Mouse (Mus musculus): ENCODE measurements around the gene Ccdc162. TPM values are rescaled to one million over a fixed set of nuclear protein-coding genes. Genes with fewer than 3 reads are reported as not detected.
"Not testable (repeated sequence)": the region's sequence is repeated elsewhere in the genome, so short reads cannot be mapped to it uniquely, and the experiment has no call there.

The Ccdc162 gene
- total and polyA plus RNA-seq, 3 experiments = 0.60 TPM; not detected in 2

DNA sequence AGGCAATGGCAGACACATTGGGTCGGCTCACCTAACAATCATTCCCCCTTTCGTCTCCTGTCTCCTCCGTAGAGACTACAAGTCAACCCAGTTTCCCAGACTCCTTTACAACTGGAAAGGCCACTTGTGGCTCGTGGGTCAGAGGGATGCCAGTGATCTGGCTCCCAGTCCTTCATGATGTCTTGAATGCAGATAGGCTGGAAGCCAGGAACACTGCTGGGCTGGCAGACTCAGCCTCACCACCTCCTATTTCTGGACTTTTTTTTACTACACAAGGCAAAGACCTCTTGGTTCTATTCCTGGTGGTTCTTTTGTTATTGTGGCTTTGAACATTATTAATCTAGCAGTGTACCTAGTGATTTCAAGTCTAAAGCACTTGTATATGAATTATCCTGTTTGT lies 202.1 kb downstream of the Ccdc162 start:
- Histone ChIP-seq H3K36me3 (replicated peaks) (no peaks in the 10 kb centered on the region), H3K9me3 (replicated peaks) (no peaks in the 10 kb centered on the region), H3K4me3 (ENCODE audit: low read depth, low read length) (no peak overlapping the region), H3K27me3 (ENCODE audit: insufficient read depth, low read length) (peaks cover 33% of the 10 kb centered on the region), H3K4me1 (ENCODE audit: insufficient read depth, low read depth, low read length) (peaks cover 4% of the 10 kb centered on the region)
- no peak for ATAC-seq (ENCODE audit: extremely low read depth, insufficient number of reproducible peaks, low FRiP score, poor library complexity, severe bottlenecking)
- TF ChIP-seq GATA1 (IDR thresholded peaks at IDR 0.05; ENCODE audit: borderline replicate concordance, low read length) (no peak), TAL1 (conservative IDR thresholded peaks at IDR 0.05; ENCODE audit: low read depth, low read length) (no peak), GATA2 (IDR thresholded peaks at IDR 0.05; ENCODE audit: borderline replicate concordance, low read depth, low read length) (no peak), POLR2AphosphoS5 (IDR thresholded peaks at IDR 0.05; ENCODE audit: insufficient replicate concordance, low read depth, low read length) (no peak), CTCF (IDR thresholded peaks at IDR 0.05; ENCODE audit: low read depth, low read length) (no peak)
- no peak for DNase-seq (ENCODE audit: low spot score)

DNA sequence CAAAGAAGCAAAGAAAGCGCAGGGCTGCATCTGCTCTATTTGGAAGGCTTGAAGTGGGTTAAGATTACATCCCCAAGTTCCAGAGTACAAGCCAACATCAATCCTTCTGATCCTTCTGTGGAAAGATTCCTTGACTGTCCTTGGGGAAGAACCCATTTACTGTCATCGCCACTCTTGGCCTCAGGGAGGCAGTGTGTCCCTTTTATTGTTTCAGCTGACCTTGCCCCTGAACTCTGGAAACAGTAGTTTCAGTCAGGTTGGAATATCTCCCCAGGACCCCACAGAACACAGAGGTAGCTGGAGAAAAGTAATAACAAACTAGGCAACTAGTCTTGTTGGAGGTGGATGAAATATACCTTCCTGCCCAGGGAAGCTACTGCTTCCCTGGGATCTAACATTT lies 207.3 kb downstream of the Ccdc162 start:
- no peak for ATAC-seq (ENCODE audit: extremely low read depth, insufficient number of reproducible peaks, low FRiP score, poor library complexity, severe bottlenecking)
- TF ChIP-seq GATA2 (IDR thresholded peaks at IDR 0.05; ENCODE audit: borderline replicate concordance, low read depth, low read length) (no peak), CTCF (IDR thresholded peaks at IDR 0.05; ENCODE audit: low read depth, low read length) (no peak), TAL1 (conservative IDR thresholded peaks at IDR 0.05; ENCODE audit: low read depth, low read length) (no peak), POLR2AphosphoS5 (IDR thresholded peaks at IDR 0.05; ENCODE audit: insufficient replicate concordance, low read depth, low read length) (no peak), GATA1 (IDR thresholded peaks at IDR 0.05; ENCODE audit: borderline replicate concordance, low read length) (no peak)

DNA sequence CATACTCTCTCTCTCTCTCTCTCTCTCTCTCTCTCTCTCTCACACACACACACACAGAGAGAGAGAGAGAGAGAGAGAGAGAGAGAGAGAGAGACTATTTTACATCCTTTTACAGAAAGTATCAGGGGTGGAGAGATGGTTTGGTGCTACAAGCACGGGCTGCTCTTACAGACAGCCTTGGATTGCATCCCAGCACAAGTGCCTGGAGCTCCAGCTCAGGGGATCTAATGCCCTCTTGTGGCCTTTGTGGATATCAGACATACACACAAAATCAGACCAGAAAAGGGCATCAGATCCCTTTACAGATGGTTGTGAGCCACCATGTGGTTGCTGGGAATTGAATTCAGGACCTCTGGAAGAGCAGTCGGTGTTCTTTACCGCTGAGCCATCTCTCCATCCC lies 211.0 kb downstream of the Ccdc162 start:
- H3K4me1 ChIP-seq (ENCODE audit: insufficient read depth, low read depth, low read length); H3K4me3 ChIP-seq (ENCODE audit: low read depth, low read length); H3K36me3 ChIP-seq (replicated peaks); ATAC-seq (ENCODE audit: extremely low read depth, insufficient number of reproducible peaks, low FRiP score, poor library complexity, severe bottlenecking); DNase-seq (ENCODE audit: low spot score); H3K9me3 ChIP-seq (replicated peaks): not testable (repeated sequence)
- H3K27me3 ChIP-seq (ENCODE audit: insufficient read depth, low read length) = peaks cover 30% of the 10 kb centered on the region
- peak; percentile 29; the same call in 1 of the 2 replicates for TF ChIP-seq CTCF (IDR thresholded peaks at IDR 0.05; ENCODE audit: low read depth, low read length)

More for the DNA sequence above, 207.3 kb downstream of the Ccdc162 start:
- no peaks in the 10 kb centered on the region for H3K9me3 ChIP-seq (replicated peaks)
- no peak for DNase-seq (ENCODE audit: low spot score)
- no peaks in the 10 kb centered on the region for H3K4me1 ChIP-seq (ENCODE audit: insufficient read depth, low read depth, low read length)
- no peaks in the 10 kb centered on the region for H3K36me3 ChIP-seq (replicated peaks)
- H3K27me3 ChIP-seq (ENCODE audit: insufficient read depth, low read length) = peaks cover 45% of the 10 kb centered on the region
- no peak overlapping the region for H3K4me3 ChIP-seq (ENCODE audit: low read depth, low read length)

DNA sequence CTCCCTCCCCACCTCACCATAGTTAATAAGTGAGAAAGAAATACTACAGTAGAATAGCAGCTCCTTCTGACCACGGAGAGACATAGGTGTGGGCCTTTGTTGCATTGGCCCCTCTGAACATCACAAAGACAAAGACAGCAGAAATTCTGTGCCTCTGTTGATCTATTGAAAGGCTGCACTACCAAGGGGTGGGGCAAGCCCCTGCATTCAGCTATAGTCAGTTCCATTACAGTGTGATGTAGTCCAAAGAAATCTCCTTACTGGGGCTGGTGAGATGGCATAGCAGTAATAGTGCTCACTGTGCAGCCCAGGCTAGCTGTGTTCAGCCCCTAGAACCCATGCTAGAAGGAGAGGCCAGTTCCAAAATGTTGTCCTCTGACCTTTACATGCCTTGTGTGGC lies 211.4 kb downstream of the Ccdc162 start:
- Histone ChIP-seq H3K4me1 (ENCODE audit: insufficient read depth, low read depth, low read length) (no peaks in the 10 kb centered on the region), H3K4me3 (ENCODE audit: low read depth, low read length) (no peak overlapping the region), H3K36me3 (replicated peaks) (no peaks in the 10 kb centered on the region), H3K9me3 (replicated peaks) (no peaks in the 10 kb centered on the region), H3K27me3 (ENCODE audit: insufficient read depth, low read length) (peaks cover 26% of the 10 kb centered on the region)
- ATAC-seq (ENCODE audit: extremely low read depth, insufficient number of reproducible peaks, low FRiP score, poor library complexity, severe bottlenecking) = no peak
- DNase-seq (ENCODE audit: low spot score) = no peak
- TF ChIP-seq CTCF (IDR thresholded peaks at IDR 0.05; ENCODE audit: low read depth, low read length) = no peak
- TF ChIP-seq GATA1 (IDR thresholded peaks at IDR 0.05; ENCODE audit: borderline replicate concordance, low read length) = no peak
- TF ChIP-seq POLR2AphosphoS5 (IDR thresholded peaks at IDR 0.05; ENCODE audit: insufficient replicate concordance, low read depth, low read length) = no peak
- TF ChIP-seq GATA2 (IDR thresholded peaks at IDR 0.05; ENCODE audit: borderline replicate concordance, low read depth, low read length) = no peak
- no peak for TF ChIP-seq TAL1 (conservative IDR thresholded peaks at IDR 0.05; ENCODE audit: low read depth, low read length)

DNA sequence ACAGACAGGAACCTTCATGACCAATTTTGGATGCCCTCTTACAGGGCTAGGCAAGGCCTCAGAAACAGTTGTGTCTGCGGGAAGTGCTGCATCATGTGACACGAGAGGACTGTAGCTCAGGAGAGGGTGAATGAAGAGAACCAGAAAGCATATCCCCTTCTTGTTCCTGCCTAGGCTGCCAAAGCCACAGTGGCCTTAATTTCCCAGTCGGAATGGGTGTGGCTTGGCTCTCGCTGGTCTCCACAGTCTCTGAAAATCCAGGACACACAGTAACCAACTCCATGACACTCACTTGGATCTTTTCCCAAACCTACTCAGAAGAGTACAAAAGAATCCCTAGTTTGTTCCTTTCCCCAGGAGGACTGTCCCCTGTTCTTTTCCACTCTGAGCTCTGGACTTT lies 215.5 kb downstream of the Ccdc162 start:
- no peaks in the 10 kb centered on the region for H3K36me3 ChIP-seq (replicated peaks)
- peaks cover 31% of the 10 kb centered on the region for H3K27me3 ChIP-seq (ENCODE audit: insufficient read depth, low read length)
- H3K4me1 ChIP-seq (ENCODE audit: insufficient read depth, low read depth, low read length) = no peaks in the 10 kb centered on the region
- H3K4me3 ChIP-seq (ENCODE audit: low read depth, low read length) = no peak overlapping the region
- DNase-seq (ENCODE audit: low spot score) = no peak
- no peak for ATAC-seq (ENCODE audit: extremely low read depth, insufficient number of reproducible peaks, low FRiP score, poor library complexity, severe bottlenecking)
- no peaks in the 10 kb centered on the region for H3K9me3 ChIP-seq (replicated peaks)
- TF ChIP-seq GATA1 (IDR thresholded peaks at IDR 0.05; ENCODE audit: borderline replicate concordance, low read length) (no peak), TAL1 (conservative IDR thresholded peaks at IDR 0.05; ENCODE audit: low read depth, low read length) (no peak), GATA2 (IDR thresholded peaks at IDR 0.05; ENCODE audit: borderline replicate concordance, low read depth, low read length) (no peak), CTCF (IDR thresholded peaks at IDR 0.05; ENCODE audit: low read depth, low read length) (no peak), POLR2AphosphoS5 (IDR thresholded peaks at IDR 0.05; ENCODE audit: insufficient replicate concordance, low read depth, low read length) (no peak)

DNA sequence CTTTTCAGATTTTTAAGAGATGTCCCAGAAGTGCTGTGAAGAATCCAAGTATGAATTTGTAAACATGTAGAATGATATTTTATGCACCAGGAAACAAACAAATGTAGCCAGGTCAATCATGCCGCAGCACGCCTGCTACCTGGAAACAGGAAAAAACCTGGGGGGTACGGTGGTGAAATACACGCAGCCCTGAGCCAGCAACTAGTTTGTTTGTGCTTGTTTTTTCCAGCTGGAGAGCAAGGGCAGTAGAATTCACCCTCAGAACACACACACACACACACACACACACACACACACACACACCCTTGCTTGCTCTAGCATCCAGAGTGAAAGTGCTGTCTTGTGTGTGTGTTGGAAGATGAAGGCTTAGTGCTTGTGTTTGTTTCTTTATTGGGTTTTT lies 225.3 kb downstream of the Ccdc162 start:
- no peak for DNase-seq (ENCODE audit: low spot score)

DNA sequence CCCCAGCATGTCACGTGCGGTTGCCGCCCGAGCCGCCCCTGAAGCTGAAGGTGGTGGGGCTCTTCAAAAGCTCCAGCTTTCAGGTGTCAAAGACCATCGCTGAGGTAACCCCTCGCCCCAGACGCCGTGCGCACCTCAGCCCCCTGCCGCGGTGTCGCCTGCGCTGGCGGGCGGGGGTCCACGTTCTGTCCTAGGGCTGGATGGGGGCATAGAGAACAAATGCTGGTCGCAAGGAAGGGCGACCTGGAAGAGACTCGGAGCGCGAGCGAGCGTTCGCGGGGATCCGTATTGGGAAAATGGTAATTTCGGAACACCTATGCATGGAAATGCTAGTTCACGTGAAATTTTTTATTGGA lies 225.9 kb downstream of the Ccdc162 start:
- Histone ChIP-seq H3K36me3 (replicated peaks) (peaks cover 36% of the 10 kb centered on the region), H3K9me3 (replicated peaks) (no peaks in the 10 kb centered on the region), H3K4me3 (ENCODE audit: low read depth, low read length) (peak overlapping the region; percentile 77), H3K4me1 (ENCODE audit: insufficient read depth, low read depth, low read length) (peaks cover 30% of the 10 kb centered on the region), H3K27me3 (ENCODE audit: insufficient read depth, low read length) (peaks cover 7% of the 10 kb centered on the region)
- no peak for DNase-seq (ENCODE audit: low spot score)
- ATAC-seq (ENCODE audit: extremely low read depth, insufficient number of reproducible peaks, low FRiP score, poor library complexity, severe bottlenecking) = no peak
- TF ChIP-seq CTCF (IDR thresholded peaks at IDR 0.05; ENCODE audit: low read depth, low read length) = no peak
- no peak for TF ChIP-seq TAL1 (conservative IDR thresholded peaks at IDR 0.05; ENCODE audit: low read depth, low read length)
- TF ChIP-seq POLR2AphosphoS5 (IDR thresholded peaks at IDR 0.05; ENCODE audit: insufficient replicate concordance, low read depth, low read length) = no peak
- TF ChIP-seq GATA2 (IDR thresholded peaks at IDR 0.05; ENCODE audit: borderline replicate concordance, low read depth, low read length) = no peak
- TF ChIP-seq GATA1 (IDR thresholded peaks at IDR 0.05; ENCODE audit: borderline replicate concordance, low read length) = no peak

More for the DNA sequence above, 225.3 kb downstream of the Ccdc162 start:
- Histone ChIP-seq H3K4me3 (ENCODE audit: low read depth, low read length) (no peak overlapping the region; the same call in 1 of the 2 replicates), H3K36me3 (replicated peaks) (peaks cover 29% of the 10 kb centered on the region), H3K4me1 (ENCODE audit: insufficient read depth, low read depth, low read length) (peaks cover 30% of the 10 kb centered on the region), H3K9me3 (replicated peaks) (no peaks in the 10 kb centered on the region), H3K27me3 (ENCODE audit: insufficient read depth, low read length) (peaks cover 7% of the 10 kb centered on the region)
- ATAC-seq (ENCODE audit: extremely low read depth, insufficient number of reproducible peaks, low FRiP score, poor library complexity, severe bottlenecking) = no peak
- TF ChIP-seq POLR2AphosphoS5 (IDR thresholded peaks at IDR 0.05; ENCODE audit: insufficient replicate concordance, low read depth, low read length) (no peak), TAL1 (conservative IDR thresholded peaks at IDR 0.05; ENCODE audit: low read depth, low read length) (no peak), GATA2 (IDR thresholded peaks at IDR 0.05; ENCODE audit: borderline replicate concordance, low read depth, low read length) (no peak), GATA1 (IDR thresholded peaks at IDR 0.05; ENCODE audit: borderline replicate concordance, low read length) (no peak), CTCF (IDR thresholded peaks at IDR 0.05; ENCODE audit: low read depth, low read length) (no peak)
